Mouse (Mus musculus) liver, embryonic 13.5 days (tissue): ENCODE measurements around the gene Brk1. TPM values are rescaled to one million over a fixed set of nuclear protein-coding genes. Genes with fewer than 3 reads are reported as not detected.

Experiments used
- ATAC-seq: fragments of 200-750 bp; cut with Nextera tagmentation; 2 replicates; pipeline ENCODE4 v1.8.0; 2017; ENCODE audit warnings: low read depth, mild to moderate bottlenecking, moderate number of reproducible peaks, moderate library complexity
- DNase-seq: peaks from one replicate; pipeline ENCODE4 v3.0.0; 2022
- H3K27ac ChIP-seq: fragments of 300-500 bp; sonication (generic); 2 replicates; pipeline ENCODE4 v1.5.1; 2015; ENCODE audit warnings: moderate library complexity, mild to moderate bottlenecking, inconsistent platforms
- H3K27me3 ChIP-seq: fragments of 300-500 bp; sonication (generic); 2 replicates; pipeline ENCODE4 v1.6.1; 2015; ENCODE audit warnings: mild to moderate bottlenecking, inconsistent platforms
- H3K36me3 ChIP-seq: fragments of 300-500 bp; sonication (generic); 2 replicates; pipeline ENCODE4 v1.6.1; 2015; ENCODE audit warnings: mild to moderate bottlenecking, inconsistent platforms
- H3K4me1 ChIP-seq: fragments of 300-500 bp; sonication (generic); replicated peaks from 2 replicates; pipeline ENCODE4 v1.6.1; 2015; ENCODE audit warnings: inconsistent platforms
- H3K4me2 ChIP-seq: fragments of 300-500 bp; sonication (generic); 2 replicates; pipeline ENCODE4 v1.6.1; 2015; ENCODE audit warnings: inconsistent platforms, mild to moderate bottlenecking, moderate library complexity
- H3K4me3 ChIP-seq: fragments of 300-500 bp; sonication (generic); replicated peaks from 2 replicates; pipeline ENCODE4 v1.5.1; 2015; ENCODE audit warnings: mild to moderate bottlenecking, inconsistent platforms
- H3K9ac ChIP-seq: fragments of 300-500 bp; sonication (generic); 2 replicates; pipeline ENCODE4 v1.6.1; 2015; ENCODE audit warnings: mild to moderate bottlenecking, inconsistent platforms
- H3K9me3 ChIP-seq: fragments of 300-500 bp; sonication (generic); replicated peaks from 2 replicates; pipeline ENCODE4 v1.6.1; 2016; ENCODE audit warnings: inconsistent platforms
- WGBS: fragments of 180-500 bp; shearing (Covaris S2); methylation state at CpG from one replicate; pipeline ENCODE4 v1.1.7; 2015; ENCODE audit not compliant: insufficient replicate concordance; 5-methylcytosine and 5-hydroxymethylcytosine counted together
- polyA plus RNA-seq: library from polyadenylated mRNA; unstranded; fragments of >200 nt; fragmentation: Nextera tagmentation; extraction: Ambion mirVana; gene quantifications from 2 replicates; pipeline ENCODE4 v1.2.1, GENCODE M21; 2015

The Brk1 gene
- polyA plus RNA-seq, 1 experiment from 2014 or later = 101 TPM

GRCm38 (mm10) chr6:113623941-113624751 lies 19.6 kb downstream of the Brk1 start, which contains the start of gene Vhl:
TSS of gene Vhl (plus strand) at chr6:113623959.
- Histone ChIP-seq H3K4me2 (peak within 1 kb of the TSS; percentile 96), H3K27ac (peak within 1 kb of the TSS; percentile 79), H3K4me1 (peaks cover 26% of the 10 kb centered on the region), H3K9ac (peak within 1 kb of the TSS; percentile 85), H3K4me3 (peak within 1 kb of the TSS; percentile 85), H3K9me3 (no peaks in the 10 kb centered on the region), H3K36me3 (peaks cover 16% of the 10 kb centered on the region), H3K27me3 (no peaks in the 10 kb centered on the region)
- ATAC-seq (peak; percentile 89), DNase-seq (peak; percentile 73)
- WGBS = 1% methylated on average over 67 of the region's 76 CpGs

GRCm38 (mm10) chr6:113624989-113625770 lies 20.6 kb downstream of the Brk1 start:
- peaks cover 27% of the 10 kb centered on the region for H3K36me3 ChIP-seq
- peak overlapping the region; percentile 96 for H3K4me2 ChIP-seq
- H3K4me1 ChIP-seq = peaks cover 26% of the 10 kb centered on the region
- no peak for ATAC-seq
- H3K9me3 ChIP-seq = no peaks in the 10 kb centered on the region
- H3K9ac ChIP-seq = peak overlapping the region; percentile 85
- 58% methylated on average over 5 of the region's 5 CpGs for WGBS
- no peaks in the 10 kb centered on the region for H3K27me3 ChIP-seq
- peak overlapping the region; percentile 85 for H3K4me3 ChIP-seq
- no peak for DNase-seq
- no peak overlapping the region for H3K27ac ChIP-seq

- DNase-seq (no peak), ATAC-seq (no peak)
- Histone ChIP-seq H3K4me1 (peaks cover 7% of the 10 kb centered on the region), H3K9me3 (no peaks in the 10 kb centered on the region), H3K27me3 (no peaks in the 10 kb centered on the region), H3K36me3 (peaks cover 51% of the 10 kb centered on the region), H3K9ac (no peak overlapping the region), H3K4me2 (no peak overlapping the region), H3K27ac (no peak overlapping the region), H3K4me3 (no peak overlapping the region)
- 72% methylated on average over 5 of the region's 5 CpGs for WGBS
Observed at GRCm38 (mm10) chr6:113630322-113630721, 25.8 kb downstream of the Brk1 start.

- DNase-seq (no peak), ATAC-seq (no peak)
- Histone ChIP-seq H3K4me3 (no peak overlapping the region), H3K36me3 (peaks cover 45% of the 10 kb centered on the region), H3K4me1 (peaks cover 8% of the 10 kb centered on the region; the same call in 1 of the 2 replicates), H3K27me3 (no peaks in the 10 kb centered on the region), H3K9ac (no peak overlapping the region), H3K27ac (no peak overlapping the region), H3K4me2 (no peak overlapping the region), H3K9me3 (no peaks in the 10 kb centered on the region)
- 82% methylated on average over 4 of the region's 4 CpGs for WGBS
Observed at GRCm38 (mm10) chr6:113632863-113633262, 28.3 kb downstream of the Brk1 start.

GRCm38 (mm10) chr6:113638302-113639040 lies 33.9 kb downstream of the Brk1 start, which contains the start of gene Irak2:
TSS of gene Irak2 (plus strand) at chr6:113638467.
- ATAC-seq = peak; percentile 94

GRCm38 (mm10) chr6:113639201-113639600 lies 34.6 kb downstream of the Brk1 start:
- H3K27ac ChIP-seq = peak overlapping the region; percentile 25
- peak overlapping the region; percentile 73 for H3K9ac ChIP-seq

More at GRCm38 (mm10) chr6:113638302-113639040, 33.9 kb downstream of the Brk1 start, which contains the start of gene Irak2:
- WGBS = 2% methylated on average over 37 of the region's 37 CpGs
- H3K4me2 ChIP-seq = peak within 1 kb of the TSS; percentile 77
- H3K4me3 ChIP-seq = peak within 1 kb of the TSS; percentile 68
- peaks cover 44% of the 10 kb centered on the region for H3K4me1 ChIP-seq
- H3K9me3 ChIP-seq = no peaks in the 10 kb centered on the region
- no peaks in the 10 kb centered on the region for H3K27me3 ChIP-seq
- H3K36me3 ChIP-seq = no peaks in the 10 kb centered on the region
- peak within 1 kb of the TSS; percentile 80 for H3K27ac ChIP-seq
- DNase-seq = peak; percentile 89
- H3K9ac ChIP-seq = peak within 1 kb of the TSS; percentile 73

GRCm38 (mm10) chr6:113642605-113643004 lies 38.0 kb downstream of the Brk1 start:
- 76% methylated on average over 8 of the region's 8 CpGs for WGBS
- Histone ChIP-seq H3K4me1 (peaks cover 47% of the 10 kb centered on the region), H3K4me3 (no peak overlapping the region), H3K27me3 (no peaks in the 10 kb centered on the region), H3K4me2 (no peak overlapping the region), H3K36me3 (no peaks in the 10 kb centered on the region), H3K9me3 (no peaks in the 10 kb centered on the region), H3K9ac (no peak overlapping the region), H3K27ac (no peak overlapping the region)
- no peak for DNase-seq
- no peak for ATAC-seq

More at GRCm38 (mm10) chr6:113639201-113639600, 34.6 kb downstream of the Brk1 start:
- H3K27me3 ChIP-seq = no peaks in the 10 kb centered on the region
- 71% methylated on average over 4 of the region's 4 CpGs for WGBS
- ATAC-seq = no peak
- H3K36me3 ChIP-seq = no peaks in the 10 kb centered on the region
- no peak for DNase-seq
- no peaks in the 10 kb centered on the region for H3K9me3 ChIP-seq
- H3K4me3 ChIP-seq = peak overlapping the region; percentile 68
- peaks cover 47% of the 10 kb centered on the region for H3K4me1 ChIP-seq
- peak overlapping the region; percentile 77 for H3K4me2 ChIP-seq

- no peak overlapping the region for H3K4me3 ChIP-seq
- H3K36me3 ChIP-seq = no peaks in the 10 kb centered on the region
- no peak overlapping the region for H3K4me2 ChIP-seq
- peaks cover 47% of the 10 kb centered on the region for H3K4me1 ChIP-seq
- ATAC-seq (no peak), DNase-seq (no peak)
- WGBS = 89% methylated on average over 4 of the region's 4 CpGs
- no peaks in the 10 kb centered on the region for H3K27me3 ChIP-seq
- no peak overlapping the region for H3K27ac ChIP-seq
- H3K9ac ChIP-seq = no peak overlapping the region
- no peaks in the 10 kb centered on the region for H3K9me3 ChIP-seq
Observed at GRCm38 (mm10) chr6:113643021-113643420, 38.4 kb downstream of the Brk1 start.

- no peak overlapping the region for H3K4me3 ChIP-seq
- H3K9ac ChIP-seq = no peak overlapping the region
- H3K36me3 ChIP-seq = peaks cover 5% of the 10 kb centered on the region; the same call in 1 of the 2 replicates
- H3K9me3 ChIP-seq = no peaks in the 10 kb centered on the region
- WGBS = 79% methylated on average over 2 of the region's 2 CpGs
- H3K4me1 ChIP-seq = peaks cover 46% of the 10 kb centered on the region
- H3K4me2 ChIP-seq = no peak overlapping the region
- no peak for ATAC-seq
- H3K27ac ChIP-seq = peak overlapping the region; percentile 50; the same call in 1 of the 2 replicates
- no peak for DNase-seq
- no peaks in the 10 kb centered on the region for H3K27me3 ChIP-seq
Observed at GRCm38 (mm10) chr6:113643967-113644366, 39.4 kb downstream of the Brk1 start.

- Histone ChIP-seq H3K4me2 (no peak overlapping the region), H3K4me1 (peaks cover 45% of the 10 kb centered on the region), H3K36me3 (peaks cover 5% of the 10 kb centered on the region; the same call in 1 of the 2 replicates), H3K9me3 (no peaks in the 10 kb centered on the region), H3K27ac (peak overlapping the region; percentile 50; the same call in 1 of the 2 replicates), H3K9ac (no peak overlapping the region), H3K27me3 (no peaks in the 10 kb centered on the region), H3K4me3 (no peak overlapping the region)
- no peak for DNase-seq
- no peak for ATAC-seq
- 56% methylated on average over 8 of the region's 8 CpGs for WGBS
Observed at GRCm38 (mm10) chr6:113644808-113645207, 40.2 kb downstream of the Brk1 start.
